Mouse (Mus musculus) CH12.LX (cell line): ENCODE measurements at regions not wholly inside any gene's neighbourhood (a gene's known extent, or its start where the extent isn't known, plus 50 kb on each side); places are given as distances from the start of the nearest gene placed in this dataset.
"Not testable (repeated sequence)": the region's sequence is repeated elsewhere in the genome, so short reads cannot be mapped to it uniquely, and the experiment has no call there.

ENCODE experiments used
- DNase-seq: peaks from one replicate; pipeline ENCODE4 v3.0.0-alpha.2; 2013; ENCODE audit errors: extremely low read depth
- H3K27ac ChIP-seq: 2 replicates; pipeline ENCODE4 v1.5.1; 2012; ENCODE audit warnings: low read depth, mild to moderate bottlenecking, control low read depth, moderate library complexity; ENCODE audit not compliant: insufficient read depth
- H3K27me3 ChIP-seq: replicated peaks from 2 replicates; pipeline ENCODE3; 2012; ENCODE audit warnings: inconsistent platforms
- H3K36me3 ChIP-seq, 2 experiments: replicated peaks in 1 of 2; 2 replicates each; pipeline versions ENCODE3 to v1.6.1; 2012; ENCODE audit warnings: inconsistent platforms in 1 of 2, low read length in 1 of 2, mild to moderate bottlenecking in 1 of 2, mixed read lengths in 1 of 2, moderate library complexity in 1 of 2; ENCODE audit not compliant: control insufficient read depth in 1 of 2, insufficient read depth in 1 of 2
- H3K4me1 ChIP-seq, 2 experiments: 2 replicates each; pipeline ENCODE4 v1.6.1; 2012; ENCODE audit warnings: inconsistent platforms in 1 of 2, moderate library complexity in 1 of 2; ENCODE audit not compliant: insufficient read depth in 2 of 2, control insufficient read depth in 1 of 2
- H3K4me2 ChIP-seq: 2 replicates; pipeline ENCODE4 v1.6.1; 2012; ENCODE audit warnings: low read depth, mild to moderate bottlenecking, control low read depth; ENCODE audit not compliant: poor library complexity, insufficient read depth, severe bottlenecking
- H3K4me3 ChIP-seq, 3 experiments: fragments of 150-350 bp in 1 of 3; sonication (generic) in 1 of 3; replicated peaks in 1 of 3; 2 replicates each; pipeline versions ENCODE3 to v1.5.1; 2011 to 2012; ENCODE audit warnings: low read depth in 2 of 3, low read length in 2 of 3, mild to moderate bottlenecking in 2 of 3, moderate library complexity in 2 of 3, control low read depth in 1 of 3, improper control_type of control experiment in 1 of 3, inconsistent platforms in 1 of 3, mixed read lengths in 1 of 3; ENCODE audit not compliant: poor library complexity in 1 of 3
- H3K79me2 ChIP-seq: replicated peaks from 2 replicates; pipeline ENCODE4 v1.6.1; 2012; ENCODE audit warnings: mild to moderate bottlenecking, moderate library complexity; ENCODE audit not compliant: control insufficient read depth, poor library complexity, insufficient read depth, severe bottlenecking; ENCODE audit errors: extremely low read depth
- H3K9ac ChIP-seq: 2 replicates; pipeline ENCODE4 v1.6.1; 2012; ENCODE audit warnings: low read depth, mild to moderate bottlenecking, control low read depth, moderate library complexity; ENCODE audit not compliant: insufficient read depth
- H3K9me3 ChIP-seq: replicated peaks from 2 replicates; pipeline ENCODE3; 2012; ENCODE audit warnings: low read length, inconsistent platforms, mixed read lengths
- BHLHE40 ChIP-seq: IDR thresholded peaks from 2 replicates; pipeline ENCODE4 v1.6.1; 2011; ENCODE audit warnings: mild to moderate bottlenecking, low read depth, low read length, improper control_type of control experiment
- CHD1 ChIP-seq: IDR thresholded peaks from 2 replicates; pipeline ENCODE4 v1.6.1; 2012; ENCODE audit warnings: low read depth, low read length, improper control_type of control experiment, inconsistent platforms
- ELF1 ChIP-seq: IDR thresholded peaks from 2 replicates; pipeline ENCODE4 v1.6.1; 2014; ENCODE audit warnings: low read depth, mild to moderate bottlenecking, inconsistent platforms, low read length, improper control_type of control experiment
- EP300 ChIP-seq: IDR thresholded peaks from 2 replicates; pipeline ENCODE4 v1.6.1; 2011; ENCODE audit warnings: low read length, improper control_type of control experiment
- GABPA ChIP-seq: IDR thresholded peaks from 2 replicates; pipeline ENCODE4 v1.6.1; 2012; ENCODE audit warnings: low read depth, low read length, improper control_type of control experiment, inconsistent platforms; ENCODE audit not compliant: insufficient replicate concordance
- HCFC1 ChIP-seq: IDR thresholded peaks from 2 replicates; pipeline ENCODE4 v1.6.1; 2012; ENCODE audit warnings: low read depth, mild to moderate bottlenecking, inconsistent platforms, low read length, improper control_type of control experiment
- IRF4 ChIP-seq: IDR thresholded peaks from 2 replicates; pipeline ENCODE4 v1.6.1; 2014; ENCODE audit warnings: low read depth, mild to moderate bottlenecking, inconsistent platforms, low read length, improper control_type of control experiment
- JUN ChIP-seq: IDR thresholded peaks from 2 replicates; pipeline ENCODE4 v1.6.1; 2011; ENCODE audit warnings: low read depth, mild to moderate bottlenecking, low read length, improper control_type of control experiment, moderate library complexity; ENCODE audit not compliant: insufficient read depth
- JUND ChIP-seq: conservative IDR thresholded peaks from 2 replicates; pipeline ENCODE4 v1.6.1; 2011; ENCODE audit warnings: low read depth, low read length, improper control_type of control experiment
- MAFK ChIP-seq: IDR thresholded peaks from 2 replicates; pipeline ENCODE4 v1.6.1; 2011; ENCODE audit warnings: low read length, improper control_type of control experiment; ENCODE audit not compliant: insufficient replicate concordance
- MAX ChIP-seq: IDR thresholded peaks from 2 replicates; pipeline ENCODE4 v1.6.1; 2011; ENCODE audit warnings: low read length, improper control_type of control experiment
- MEF2A ChIP-seq: IDR thresholded peaks from 2 replicates; pipeline ENCODE4 v1.6.1; 2014; ENCODE audit warnings: low read depth, mild to moderate bottlenecking, inconsistent platforms, low read length, improper control_type of control experiment, borderline replicate concordance
- MXI1 ChIP-seq: IDR thresholded peaks from 2 replicates; pipeline ENCODE4 v1.6.1; 2011; ENCODE audit warnings: mild to moderate bottlenecking, low read depth, low read length, improper control_type of control experiment
- NRF1 ChIP-seq: IDR thresholded peaks from 2 replicates; pipeline ENCODE4 v1.6.1; 2014; ENCODE audit warnings: low read depth, mild to moderate bottlenecking, inconsistent platforms, low read length, improper control_type of control experiment, moderate library complexity
- PAX5 ChIP-seq: IDR thresholded peaks from 2 replicates; pipeline ENCODE4 v1.6.1; 2012; ENCODE audit warnings: low read length, inconsistent platforms, mixed read lengths
- POLR2A ChIP-seq: IDR thresholded peaks from 2 replicates; pipeline ENCODE4 v1.6.1; 2011; ENCODE audit warnings: low read depth, mild to moderate bottlenecking, improper control_type of control experiment, low read length
- RCOR1 ChIP-seq: conservative IDR thresholded peaks from 2 replicates; pipeline ENCODE4 v1.6.1; 2012; ENCODE audit warnings: low read depth, mild to moderate bottlenecking, inconsistent platforms, low read length, improper control_type of control experiment
- SIN3A ChIP-seq: IDR thresholded peaks from 2 replicates; pipeline ENCODE4 v1.6.1; 2012; ENCODE audit warnings: low read length, improper control_type of control experiment, inconsistent platforms
- SMC3 ChIP-seq: IDR thresholded peaks from 2 replicates; pipeline ENCODE4 v1.6.1; 2011; ENCODE audit warnings: low read depth, low read length, improper control_type of control experiment
- TBP ChIP-seq: conservative IDR thresholded peaks from 2 replicates; pipeline ENCODE4 v1.6.1; 2011; ENCODE audit warnings: low read depth, low read length, improper control_type of control experiment
- UBTF ChIP-seq: IDR thresholded peaks from 2 replicates; pipeline ENCODE4 v1.6.1; 2012; ENCODE audit warnings: low read depth, mild to moderate bottlenecking, inconsistent platforms, low read length, improper control_type of control experiment, moderate library complexity
- USF1 ChIP-seq: IDR thresholded peaks from 2 replicates; pipeline ENCODE4 v1.6.1; 2014; ENCODE audit warnings: low read depth, mild to moderate bottlenecking, inconsistent platforms, low read length, improper control_type of control experiment
- USF2 ChIP-seq: conservative IDR thresholded peaks from 2 replicates; pipeline ENCODE4 v1.6.1; 2011; ENCODE audit warnings: low read depth, low read length, improper control_type of control experiment
- ZKSCAN1 ChIP-seq: IDR thresholded peaks from 2 replicates; pipeline ENCODE4 v1.6.1; 2012; ENCODE audit warnings: low read depth, inconsistent platforms, low read length, improper control_type of control experiment, borderline replicate concordance
- ZMIZ1 ChIP-seq: IDR thresholded peaks from 2 replicates; pipeline ENCODE4 v1.6.1; 2012; ENCODE audit warnings: low read depth, mild to moderate bottlenecking, inconsistent platforms, low read length, improper control_type of control experiment
- dilution Hi-C: fragments of 300-500 bp; cut with MboI; formaldehyde crosslinking; loops from 2 replicates; pipeline ENCODE4 v1.14.3; 2020; ENCODE audit warnings: low sequenced_read_pairs; ENCODE audit not compliant: extremely low pct_unique_long_range_greater_than_20kb, extremely low pct_ligation_motif_present
- in situ Hi-C: fragments of 300-500 bp; cut with MboI; formaldehyde crosslinking; loops from 3 replicates; pipeline ENCODE4 v1.14.3; 2019; ENCODE audit warnings: low sequenced_read_pairs, low pct_ligation_motif_present, low pct_unique_long_range_greater_than_20kb, mixed read lengths

- H3K9ac ChIP-seq: no peak overlapping the region
- H3K4me1 ChIP-seq: no peaks in the 10 kb centered on the region
- no peak for DNase-seq
- H3K27me3 ChIP-seq: no peaks in the 10 kb centered on the region
- H3K79me2 ChIP-seq: no peaks in the 10 kb centered on the region
- TF ChIP-seq MAFK (no peak), POLR2A (no peak), JUN (no peak), ZKSCAN1 (no peak), ELF1 (no peak), SIN3A (no peak), MXI1 (no peak), TBP (no peak), BHLHE40 (no peak)
- H3K9me3 ChIP-seq: no peaks in the 10 kb centered on the region
- in situ Hi-C loops: no loop called here
- dilution Hi-C loops: no loop called here
- H3K27ac ChIP-seq: no peak overlapping the region
- no peak overlapping the region for H3K4me3 ChIP-seq
- H3K4me2 ChIP-seq: no peak overlapping the region
- H3K36me3 ChIP-seq: no peaks in the 10 kb centered on the region
These were observed 120.4 kb upstream of the Pcsk1 start for GRCm38 (mm10) chr13:74969244-74969643.

DNA sequence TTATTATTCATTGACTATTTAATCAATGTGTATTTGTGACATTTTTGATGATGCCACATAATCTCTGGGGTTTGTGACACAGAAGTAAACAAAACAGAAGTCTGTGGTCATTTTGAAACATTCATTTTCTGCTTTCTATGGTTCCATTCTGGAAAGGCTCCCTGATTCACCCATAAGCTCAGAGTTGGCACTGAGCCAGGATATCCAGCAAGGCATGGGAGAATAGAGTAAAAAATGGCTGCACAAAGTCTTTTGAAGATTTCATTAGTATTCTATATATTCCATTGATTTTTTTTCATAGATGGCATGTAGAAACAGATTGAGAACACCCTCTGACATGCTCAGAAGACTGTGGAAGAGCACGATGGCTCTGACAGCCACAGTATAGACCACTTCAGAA lies 133.8 kb upstream of the Pcsk1 start:
- Histone ChIP-seq H3K27ac (no peak overlapping the region), H3K4me1 (peaks cover 0 to 7% of the 10 kb centered on the region in 2 experiments; a peak in 1 of 4 replicates), H3K4me3 (no peak overlapping the region), H3K9me3 (no peaks in the 10 kb centered on the region), H3K79me2 (no peaks in the 10 kb centered on the region), H3K4me2 (no peak overlapping the region), H3K9ac (no peak overlapping the region), H3K36me3 (no peaks in the 10 kb centered on the region), H3K27me3 (no peaks in the 10 kb centered on the region)
- in situ Hi-C loops: no loop called here
- TF ChIP-seq GABPA (no peak), NRF1 (no peak), POLR2A (no peak), MAX (no peak), PAX5 (no peak), MXI1 (no peak), ZMIZ1 (no peak), MEF2A (no peak), USF1 (no peak), BHLHE40 (no peak), UBTF (no peak), RCOR1 (no peak), EP300 (no peak), USF2 (no peak), SMC3 (no peak), CHD1 (no peak), TBP (no peak), HCFC1 (no peak), IRF4 (no peak), JUND (no peak)
- no peak for DNase-seq
- dilution Hi-C loops: no loop called here

DNA sequence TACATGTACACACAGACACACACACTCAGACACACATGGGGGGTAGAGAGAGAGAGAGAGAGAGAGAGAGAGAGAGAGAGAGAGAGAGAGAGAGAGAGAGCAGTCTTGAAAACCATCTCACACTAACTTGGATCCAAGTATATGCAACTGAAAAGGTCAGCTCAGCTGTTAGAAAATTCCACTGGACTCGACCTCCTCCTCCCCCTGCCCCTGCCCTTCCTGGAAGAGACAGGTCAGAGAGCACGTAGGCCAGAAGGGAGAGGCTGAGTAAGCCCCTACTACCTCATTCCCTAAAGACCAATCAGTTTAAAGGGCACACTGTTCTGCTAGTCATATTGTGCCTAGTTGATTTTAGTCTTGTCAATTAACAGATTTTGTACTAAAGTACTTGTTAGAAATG lies 105.0 kb upstream of the Cast start:
- dilution Hi-C loops, H3K9me3 ChIP-seq, H3K9ac ChIP-seq, H3K4me3 ChIP-seq, in situ Hi-C loops, H3K79me2 ChIP-seq, DNase-seq, H3K27ac ChIP-seq, H3K27me3 ChIP-seq, H3K4me2 ChIP-seq, H3K4me1 ChIP-seq, H3K36me3 ChIP-seq: not testable (repeated sequence)
